Mouse (Mus musculus) ZHBTc4 (cell line): Measurements from ENCODE around the gene Megf9.

Source experiments
- DNase-seq: peaks from one replicate; pipeline ENCODE4 v3.0.0-alpha.2; 2011; ENCODE audit warnings: low read depth, low spot score

Megf9 gene

DNA sequence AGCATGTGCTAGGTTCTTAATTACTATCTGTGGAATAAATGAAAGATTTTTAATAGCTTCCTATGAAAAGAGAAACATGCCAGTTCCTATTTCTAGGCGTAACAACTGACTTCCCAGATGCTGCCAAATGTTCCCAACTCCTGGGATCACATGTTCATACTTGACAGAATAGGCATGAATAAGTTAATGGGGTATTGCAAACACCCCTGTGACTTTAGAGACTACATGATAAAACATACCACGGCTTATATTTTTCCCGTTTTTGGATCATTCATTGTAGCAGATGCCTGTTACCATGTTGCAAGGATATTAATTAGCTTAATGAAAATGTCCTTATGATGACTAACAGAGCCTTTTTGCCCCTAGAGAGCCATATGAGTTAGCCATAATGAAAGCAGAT is 88.0 kb downstream of the Megf9 start:
- DNase-seq = no peak

DNA sequence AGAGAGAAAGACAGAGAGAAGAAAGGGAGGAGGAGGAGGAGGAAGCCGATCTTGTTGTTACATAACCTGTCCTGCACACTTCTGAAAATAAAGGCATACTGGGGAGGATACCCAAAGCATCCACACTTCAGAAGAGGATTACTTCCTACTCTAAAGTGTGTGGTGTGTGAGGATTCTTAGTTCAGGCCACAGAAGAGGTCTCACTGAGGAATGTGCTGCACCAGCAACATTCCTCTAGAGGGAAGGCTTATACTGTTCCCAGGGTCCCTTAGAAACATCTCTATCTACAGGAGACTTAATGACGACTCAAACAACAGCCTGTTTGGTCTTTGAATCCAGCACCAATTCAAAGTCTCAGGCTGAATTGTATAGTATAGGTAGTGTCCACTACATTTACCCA is 114.6 kb downstream of the Megf9 start:
- DNase-seq = no peak

DNA sequence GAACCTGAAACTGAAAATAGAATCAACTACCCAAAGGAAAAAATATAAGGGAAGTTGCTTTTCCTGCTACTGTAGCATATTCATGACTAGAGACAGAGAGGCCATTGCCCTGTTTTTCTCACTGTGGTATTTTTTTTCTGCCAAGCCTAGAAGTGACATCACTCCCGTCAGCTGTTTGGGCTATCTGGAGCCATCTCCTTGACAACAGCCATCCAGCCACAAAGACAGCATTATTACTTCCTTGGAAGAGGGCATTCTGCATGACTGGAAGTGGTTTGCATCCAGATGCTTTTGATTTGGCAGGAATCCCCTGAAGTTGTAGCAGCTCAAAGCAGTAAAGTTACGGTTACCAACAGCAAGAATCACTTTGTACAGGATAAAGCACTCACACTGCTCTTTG is 122.7 kb downstream of the Megf9 start:
- DNase-seq = no peak

DNA sequence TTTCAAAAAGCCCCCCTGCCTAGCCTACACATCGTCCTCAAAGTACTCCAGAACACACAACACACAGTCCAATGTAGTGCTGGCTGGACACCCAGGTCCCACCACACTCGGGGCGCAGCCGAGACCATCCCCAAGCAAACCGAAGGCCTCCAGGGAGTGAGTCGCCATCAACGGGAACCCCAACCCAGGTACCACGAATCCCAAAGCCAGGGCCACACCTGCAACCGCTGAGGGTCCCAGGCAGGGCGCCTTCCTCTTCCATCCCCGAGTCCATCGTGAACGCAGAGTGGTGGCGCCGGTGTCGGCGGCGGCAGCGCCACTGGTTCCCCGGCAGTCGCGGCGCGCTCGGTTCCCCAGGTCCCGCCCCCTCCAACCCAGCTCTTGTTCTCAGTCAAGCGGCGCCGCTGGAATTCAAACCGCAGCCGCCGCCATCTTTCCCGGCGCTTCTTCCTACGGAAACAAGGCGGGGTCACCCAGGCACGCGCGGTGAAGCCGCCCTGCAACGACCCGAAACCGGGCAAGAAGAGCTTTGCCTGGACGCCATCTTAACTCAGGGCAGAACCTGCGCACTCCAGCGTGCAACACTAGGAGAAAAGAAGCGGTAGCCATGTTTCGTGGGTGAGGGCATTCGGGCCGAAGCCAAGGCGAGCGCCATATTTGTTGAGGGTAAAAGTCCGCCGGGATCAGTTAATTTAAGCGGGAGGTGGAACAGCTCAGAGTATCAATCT is 124.6 kb downstream of the Megf9 start, which contains the start of gene Cdk5rap2:
TSS of gene Cdk5rap2 (minus strand) at position 450 of the 728 bp plus-strand sequence.
- peak; percentile 99 for DNase-seq

DNA sequence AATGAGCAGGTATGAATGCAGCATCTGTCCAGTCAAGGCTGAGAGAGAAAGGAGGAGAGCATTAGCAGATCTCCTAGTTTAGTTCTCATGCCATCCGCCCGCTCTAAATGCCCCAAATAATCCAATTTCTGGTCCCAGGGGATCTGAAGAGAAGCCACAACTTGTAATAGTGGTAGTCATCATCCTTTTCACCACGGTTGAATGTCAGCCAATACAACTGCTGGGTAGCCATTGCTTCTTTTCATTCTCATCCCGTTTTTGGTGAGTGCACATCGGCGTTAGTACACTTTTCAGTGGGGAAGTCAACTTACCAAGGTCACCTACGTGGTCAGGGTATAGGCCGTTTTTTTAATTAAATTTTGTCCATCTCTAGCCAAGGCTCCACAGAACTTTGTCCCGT is 125.3 kb downstream of the Megf9 start:
- no peak for DNase-seq

DNA sequence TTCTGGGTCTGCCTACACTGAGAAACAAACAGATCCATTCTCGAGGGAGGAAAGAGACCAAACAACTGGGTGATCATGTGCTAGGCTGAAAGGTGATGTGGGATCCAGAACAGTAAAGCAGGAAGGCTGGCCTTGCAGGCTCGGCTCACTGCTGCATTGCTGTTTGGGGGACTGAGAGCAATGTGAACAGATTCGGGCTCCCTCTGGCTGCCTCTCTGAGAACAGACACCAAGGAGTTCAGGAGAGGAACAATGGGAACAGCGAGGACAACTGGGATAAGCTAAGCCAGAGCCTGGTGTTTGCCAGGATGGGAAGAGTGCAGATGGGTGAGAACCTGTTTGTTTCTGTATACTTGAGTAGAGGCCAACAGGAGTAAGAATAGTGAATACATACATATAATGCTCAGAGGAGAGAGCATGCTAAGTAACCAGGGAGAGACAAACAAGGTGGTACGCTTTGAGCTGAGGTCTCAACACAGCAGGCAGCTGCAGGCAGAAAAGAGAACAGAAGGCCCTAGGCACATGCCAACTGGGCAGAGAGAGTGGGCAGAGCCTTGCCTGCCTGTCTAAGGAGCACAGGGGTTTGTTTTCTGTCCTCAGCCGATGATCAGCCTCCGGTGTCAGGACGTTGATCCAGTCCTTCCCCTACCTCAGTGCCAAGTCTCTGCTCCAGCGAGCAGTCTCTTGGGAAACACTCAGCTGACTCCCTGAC is 132.5 kb downstream of the Megf9 start:
- peak; percentile 52 for DNase-seq

DNA sequence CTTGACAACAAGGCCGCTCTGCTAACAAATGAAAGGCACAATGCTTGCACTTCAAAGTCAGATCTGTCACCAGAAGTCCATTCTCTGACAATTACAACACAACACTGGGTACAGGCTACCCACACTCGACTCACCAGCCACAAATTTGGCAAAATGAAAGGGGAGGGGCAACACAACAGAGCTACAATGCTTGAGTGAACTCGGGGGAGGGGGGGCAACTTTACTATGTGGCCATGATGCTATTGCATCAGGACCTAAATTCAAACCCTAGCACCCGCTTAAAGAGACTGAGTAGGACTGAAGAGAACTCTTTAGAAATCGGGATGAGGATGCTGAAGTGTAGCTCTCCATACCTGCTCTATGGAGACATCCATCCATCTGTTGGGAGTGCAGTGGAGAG is 135.3 kb downstream of the Megf9 start:
- no peak for DNase-seq

DNA sequence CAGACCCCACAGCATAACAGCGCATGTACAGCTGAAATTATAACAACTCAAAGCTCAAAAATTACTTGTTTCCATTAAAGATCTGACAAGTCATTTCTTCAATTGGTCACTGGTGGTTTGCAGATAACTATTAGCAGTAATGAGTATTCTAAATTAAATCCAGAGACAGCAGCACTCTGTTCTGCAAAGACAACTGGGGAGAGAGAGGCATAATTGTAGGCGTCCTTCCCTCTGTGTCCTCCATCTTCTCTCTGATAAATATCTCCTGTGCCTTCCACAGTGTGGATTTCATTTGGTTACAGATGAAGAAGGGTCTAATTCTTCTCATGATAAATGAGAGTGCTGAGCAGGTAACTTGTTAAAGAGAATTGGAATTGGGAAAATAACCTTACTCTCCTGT is 135.7 kb downstream of the Megf9 start:
- no peak for DNase-seq

DNA sequence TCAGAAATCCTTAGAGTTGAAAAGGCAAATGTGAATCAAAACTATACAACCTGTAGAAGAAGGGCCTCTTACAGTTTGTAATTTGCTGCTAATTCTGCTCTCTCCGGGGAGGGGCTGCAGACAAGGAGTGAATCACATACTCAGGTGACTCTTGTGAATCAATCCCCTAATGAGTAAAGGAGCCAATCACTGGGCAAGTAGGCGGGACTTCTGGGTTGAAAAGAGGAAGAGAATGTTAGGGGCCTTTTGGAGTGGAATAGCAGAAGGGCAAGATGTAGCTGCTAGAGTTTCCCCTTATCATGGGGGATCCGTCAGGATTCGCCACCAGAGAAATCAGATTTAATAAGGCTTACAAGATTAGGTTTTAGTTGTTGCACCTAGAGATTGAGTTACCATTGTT is 136.7 kb downstream of the Megf9 start:
- DNase-seq = peak; percentile 10

DNA sequence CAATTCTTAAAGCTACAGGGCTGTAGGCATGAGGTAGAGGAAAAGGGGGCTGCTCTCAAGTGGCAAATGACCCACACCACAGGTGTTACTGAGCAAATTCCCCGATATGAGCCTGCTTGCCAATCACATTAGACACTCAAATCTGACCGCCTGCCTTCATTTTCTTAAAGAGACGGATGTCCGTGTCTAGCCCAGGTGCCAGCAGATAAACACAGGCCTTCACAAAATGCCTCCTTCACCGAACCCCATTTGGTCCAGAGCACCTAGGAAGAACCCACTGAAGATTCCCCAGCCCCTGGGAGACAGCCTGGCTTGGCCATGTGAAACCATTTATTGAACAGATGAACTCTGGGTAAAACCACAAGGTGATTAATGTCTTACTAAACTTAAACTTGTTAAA is 138.1 kb downstream of the Megf9 start:
- no peak for DNase-seq

DNA sequence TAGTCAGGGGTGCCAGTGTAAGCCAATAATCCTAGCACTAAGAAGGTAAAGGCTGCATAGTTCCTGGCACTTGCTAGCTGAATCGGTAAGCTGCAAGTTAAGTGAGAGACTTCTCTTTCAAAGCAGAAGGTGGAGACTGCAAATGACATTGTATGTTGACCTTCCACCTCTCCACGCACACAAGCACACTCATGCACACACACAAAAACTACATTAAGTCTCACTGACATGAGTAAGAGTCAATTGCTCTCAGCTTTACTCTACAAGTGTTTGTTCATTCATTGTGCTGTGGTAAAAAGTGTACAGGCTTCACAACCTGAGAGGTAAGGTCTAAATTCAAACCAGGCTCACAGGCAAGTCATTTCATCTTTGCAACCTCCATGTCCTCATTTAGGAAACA is 140.1 kb downstream of the Megf9 start:
- no peak for DNase-seq

DNA sequence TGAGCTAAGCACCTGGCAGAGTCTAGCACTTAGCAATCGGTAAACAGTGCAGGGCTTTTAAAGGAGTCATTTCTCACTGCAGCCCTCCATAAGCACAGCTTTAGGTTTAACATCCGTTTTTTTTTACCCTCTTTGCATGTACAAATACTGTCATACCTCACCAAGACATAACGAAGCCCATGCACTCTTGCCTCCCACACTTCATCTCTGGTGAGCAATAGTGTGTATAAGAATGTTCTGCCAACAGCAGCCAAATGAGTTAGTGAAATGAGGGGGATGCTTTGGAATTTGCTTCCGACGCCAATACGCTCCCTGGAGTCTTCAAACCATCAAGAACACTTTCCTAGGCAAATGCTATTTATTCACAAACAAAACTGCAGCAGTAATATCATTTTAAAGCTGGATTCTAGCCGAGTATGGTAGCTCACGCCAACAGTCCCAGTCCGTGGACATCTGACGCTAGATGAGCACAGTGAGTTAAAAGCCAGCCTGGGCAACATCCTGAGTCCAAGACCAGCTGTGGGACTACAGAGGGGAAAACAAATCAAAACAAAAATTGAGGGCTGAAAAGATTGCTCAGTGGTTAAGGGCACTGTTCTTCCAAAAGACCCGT is 142.9 kb downstream of the Megf9 start:
- no peak for DNase-seq

DNA sequence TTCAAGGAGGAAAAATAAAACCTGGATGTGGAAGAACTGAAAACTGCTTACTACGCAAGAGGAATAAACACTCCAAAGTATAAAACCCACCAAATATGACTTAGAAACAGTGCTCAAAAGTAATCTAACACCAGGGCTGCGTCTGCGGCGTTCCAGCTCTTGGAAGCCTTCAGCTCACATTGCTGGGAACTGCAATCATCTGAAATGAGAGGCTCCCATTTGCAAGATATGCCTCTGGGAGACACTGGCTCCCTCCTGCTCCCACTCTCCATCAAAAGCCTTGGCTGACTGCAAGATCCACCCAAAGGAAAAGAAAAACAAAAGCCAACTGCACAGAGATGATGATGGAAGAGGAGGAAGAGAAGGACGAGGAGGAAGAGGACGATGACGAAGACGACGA is 143.7 kb downstream of the Megf9 start:
- no peak for DNase-seq

DNA sequence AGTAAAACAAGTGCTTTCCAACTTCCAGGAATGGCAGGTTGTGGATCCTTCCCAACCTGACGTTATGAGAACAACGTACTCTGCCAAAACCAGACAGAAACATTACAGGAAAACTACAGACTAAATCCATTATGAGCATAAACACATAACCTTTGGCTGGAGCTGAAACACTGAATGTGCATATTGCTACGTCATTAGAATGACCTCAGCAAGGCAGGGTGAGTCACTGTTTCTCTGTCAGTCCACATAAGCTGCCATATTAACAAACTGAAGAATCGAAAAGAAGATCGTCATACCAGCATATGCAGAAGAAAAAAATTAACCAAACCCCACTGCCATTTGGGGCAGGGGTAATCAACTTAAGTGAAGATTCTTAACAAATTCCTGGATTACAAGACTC is 148.6 kb downstream of the Megf9 start:
- DNase-seq = no peak

DNA sequence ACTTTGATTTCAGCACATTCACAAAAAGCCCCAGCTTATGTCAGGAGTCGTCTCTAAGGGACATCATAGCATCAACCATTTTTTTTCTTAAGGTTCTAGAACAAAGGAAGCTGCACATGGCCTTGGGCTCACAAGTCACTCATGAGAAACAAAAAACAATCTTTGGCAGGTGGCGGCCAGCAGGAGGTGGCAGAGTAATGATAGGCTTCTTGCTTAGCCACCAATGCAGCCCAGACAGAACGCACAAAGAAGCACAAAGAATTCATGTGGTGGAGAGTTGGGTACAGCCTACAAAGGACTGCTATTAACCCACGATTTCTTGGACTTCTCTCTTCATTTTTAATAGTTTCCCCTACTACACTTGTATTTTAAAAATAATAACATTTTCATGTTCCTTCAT is 157.4 kb downstream of the Megf9 start:
- no peak for DNase-seq
